Mouse (Mus musculus) stomach, postnatal 0 days (tissue): ENCODE results near the gene Fyn.

Source experiments
- CTCF ChIP-seq: IDR thresholded peaks from 2 replicates; pipeline ENCODE4 v1.5.1; 2016; ENCODE audit warnings: antibody characterized with exemption, low read depth, mild to moderate bottlenecking, moderate library complexity
- EP300 ChIP-seq: optimal IDR thresholded peaks from 2 replicates; pipeline ENCODE3; 2016; ENCODE audit warnings: antibody characterized with exemption

DNA sequence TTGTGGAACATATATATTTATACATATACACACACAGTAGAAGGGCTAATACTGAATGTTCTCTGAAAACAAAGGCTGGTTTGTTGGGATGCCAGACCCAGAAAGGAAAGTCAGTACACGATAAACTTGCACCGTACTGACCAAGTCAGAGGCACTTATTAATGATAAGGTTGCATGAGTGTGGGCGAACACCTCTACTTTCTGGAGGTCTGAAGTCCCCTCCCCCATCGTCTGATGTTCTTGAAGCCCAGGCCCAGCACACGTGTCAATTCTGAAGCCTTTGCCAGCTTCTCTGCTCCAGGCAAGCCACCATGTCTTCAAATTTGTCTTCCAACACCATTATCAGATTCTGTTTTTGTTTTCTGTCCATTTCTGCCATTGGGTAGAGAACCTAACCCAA lies 3.3 kb downstream of the Fyn start:
- TF ChIP-seq CTCF (no peak), EP300 (no peak)
